Mouse (Mus musculus) liver, postnatal 0 days (tissue): ENCODE results near the gene Sult2b1. TPM values are rescaled to one million over a fixed set of nuclear protein-coding genes. Genes with fewer than 3 reads are reported as not detected.

Source experiments
- ATAC-seq: fragments of 200-750 bp; cut with Nextera tagmentation; 2 replicates; pipeline ENCODE4 v1.8.0; 2017; ENCODE audit warnings: mild to moderate bottlenecking, moderate library complexity
- DNase-seq: peaks from one replicate; pipeline ENCODE4 v3.0.0-alpha.2; 2016
- H3K27ac ChIP-seq: fragments of 300-500 bp; sonication (generic); 2 replicates; pipeline ENCODE4 v1.5.1; 2014; ENCODE audit warnings: antibody characterized with exemption, moderate library complexity, mild to moderate bottlenecking, low read depth
- H3K27me3 ChIP-seq: fragments of 300-500 bp; sonication (generic); 2 replicates; pipeline ENCODE4 v1.6.1; 2014; ENCODE audit warnings: low read length, control low read depth, mixed read lengths; ENCODE audit not compliant: insufficient read depth
- H3K36me3 ChIP-seq: fragments of 300-500 bp; sonication (generic); replicated peaks from 2 replicates; pipeline ENCODE4 v1.6.1; 2014; ENCODE audit warnings: mild to moderate bottlenecking, control low read depth, low read length, moderate library complexity, mixed read lengths; ENCODE audit not compliant: insufficient read depth
- H3K4me1 ChIP-seq: fragments of 300-500 bp; sonication (generic); 2 replicates; pipeline ENCODE4 v1.6.1; 2014; ENCODE audit warnings: antibody characterized with exemption, mild to moderate bottlenecking, control low read depth; ENCODE audit not compliant: insufficient read depth
- H3K4me2 ChIP-seq: fragments of 300-500 bp; sonication (generic); 2 replicates; pipeline ENCODE4 v1.6.1; 2014; ENCODE audit warnings: low read depth, mild to moderate bottlenecking, low read length, moderate library complexity, mixed read lengths
- H3K4me3 ChIP-seq: fragments of 300-500 bp; sonication (generic); 2 replicates; pipeline ENCODE4 v1.5.1; 2014; ENCODE audit warnings: low read depth, low read length
- H3K9ac ChIP-seq: fragments of 300-500 bp; sonication (generic); replicated peaks from 2 replicates; pipeline ENCODE4 v1.6.1; 2014; ENCODE audit warnings: mild to moderate bottlenecking, moderate library complexity
- H3K9me3 ChIP-seq: fragments of 300-500 bp; sonication (generic); 2 replicates; pipeline ENCODE4 v1.6.1; 2016; ENCODE audit warnings: mild to moderate bottlenecking, control low read depth, low read length, mixed read lengths
- CTCF ChIP-seq: sonication (generic); IDR thresholded peaks from 2 replicates; pipeline ENCODE4 v1.5.1; 2016; ENCODE audit warnings: antibody characterized with exemption, low read depth
- EP300 ChIP-seq: IDR thresholded peaks from 2 replicates; pipeline ENCODE4 v1.6.1; 2016; ENCODE audit warnings: antibody characterized with exemption, low read depth, mild to moderate bottlenecking
- WGBS: fragments of 180-500 bp; shearing (Covaris S2); extraction: QIAGEN DNeasy Blood & Tissue Kit; methylation state at CpG from one replicate; pipeline ENCODE4 v1.1.7; 2014; ENCODE audit not compliant: insufficient replicate concordance; 5-methylcytosine and 5-hydroxymethylcytosine counted together
- polyA plus RNA-seq: library from polyadenylated mRNA; unstranded; fragments of >200 nt; fragmentation: Nextera tagmentation; extraction: Ambion mirVana; gene quantifications from 2 replicates; pipeline ENCODE4 v1.2.1, GENCODE M21; 2015

Gene Sult2b1
- polyA plus RNA-seq, 1 experiment from 2014 or later = 0.26 TPM

GRCm38 (mm10) chr7:45715090-45715708 lies 69.3 kb downstream of the Sult2b1 start, which contains the start of gene Rpl18:
Gene Rpl18, plus strand, starts transcription at chr7:45715457.
- H3K9ac ChIP-seq = peak within 1 kb of the TSS; percentile 69
- peak; percentile 96 for DNase-seq
- H3K27ac ChIP-seq = peak within 1 kb of the TSS; percentile 94
- TF ChIP-seq EP300 (peak; percentile 64; the same call in 1 of the 2 replicates), CTCF (peak; percentile 6; the same call in 1 of the 2 replicates)
- peak; percentile 85 for ATAC-seq
- WGBS = 5% methylated on average over 34 of the region's 34 CpGs
- peak within 1 kb of the TSS; percentile 84 for H3K4me3 ChIP-seq
- no peaks in the 10 kb centered on the region for H3K27me3 ChIP-seq
- peaks cover 42% of the 10 kb centered on the region for H3K36me3 ChIP-seq
- H3K9me3 ChIP-seq = no peaks in the 10 kb centered on the region
- peaks cover 48% of the 10 kb centered on the region for H3K4me1 ChIP-seq
- peak within 1 kb of the TSS; percentile 89 for H3K4me2 ChIP-seq

GRCm38 (mm10) chr7:45714630-45715089 lies 69.8 kb downstream of the Sult2b1 start:
- WGBS = 11% methylated on average over 14 of the region's 14 CpGs
- H3K4me3 ChIP-seq = peak overlapping the region; percentile 84
- H3K27me3 ChIP-seq = no peaks in the 10 kb centered on the region
- DNase-seq = no peak
- H3K9ac ChIP-seq = peak overlapping the region; percentile 69
- TF ChIP-seq CTCF (no peak), EP300 (no peak)
- H3K4me1 ChIP-seq = peaks cover 46% of the 10 kb centered on the region
- H3K27ac ChIP-seq = peak overlapping the region; percentile 88
- H3K4me2 ChIP-seq = peak overlapping the region; percentile 89
- H3K36me3 ChIP-seq = peaks cover 40% of the 10 kb centered on the region
- peak; percentile 48 for ATAC-seq
- H3K9me3 ChIP-seq = no peaks in the 10 kb centered on the region

GRCm38 (mm10) chr7:45713881-45714520 lies 70.5 kb downstream of the Sult2b1 start:
- peak; percentile 31; the same call in 1 of the 2 replicates for TF ChIP-seq EP300
- TF ChIP-seq CTCF = no peak
- H3K4me2 ChIP-seq = peak overlapping the region; percentile 89
- ATAC-seq = peak; percentile 6; the same call in 1 of the 2 replicates
- peak overlapping the region; percentile 69 for H3K9ac ChIP-seq
- H3K9me3 ChIP-seq = no peaks in the 10 kb centered on the region
- peak overlapping the region; percentile 88 for H3K27ac ChIP-seq
- peak overlapping the region; percentile 84 for H3K4me3 ChIP-seq
- peaks cover 39% of the 10 kb centered on the region for H3K4me1 ChIP-seq
- H3K36me3 ChIP-seq = peaks cover 36% of the 10 kb centered on the region
- no peaks in the 10 kb centered on the region for H3K27me3 ChIP-seq
- DNase-seq = no peak
- 66% methylated on average over 6 of the region's 6 CpGs for WGBS

- 0 out of 2 replicates have a peak overlapping the region, but pooled peaks have one; percentile 84 for H3K4me3 ChIP-seq
- H3K27ac ChIP-seq = peak overlapping the region; percentile 88
- no peak for ATAC-seq
- H3K9ac ChIP-seq = peak overlapping the region; percentile 16
- peak overlapping the region; percentile 89 for H3K4me2 ChIP-seq
- no peaks in the 10 kb centered on the region for H3K27me3 ChIP-seq
- WGBS = 90% methylated on average over 16 of the region's 16 CpGs
- DNase-seq = no peak
- H3K9me3 ChIP-seq = no peaks in the 10 kb centered on the region
- peaks cover 36% of the 10 kb centered on the region for H3K36me3 ChIP-seq
- TF ChIP-seq CTCF (no peak), EP300 (no peak)
- peaks cover 42% of the 10 kb centered on the region for H3K4me1 ChIP-seq
Observed at GRCm38 (mm10) chr7:45713396-45713795, 71.1 kb downstream of the Sult2b1 start.

- WGBS = 85% methylated on average over 21 of the region's 21 CpGs
- H3K9me3 ChIP-seq = no peaks in the 10 kb centered on the region
- H3K4me2 ChIP-seq = no peak overlapping the region
- DNase-seq (peak; percentile 80), ATAC-seq (peak; percentile 16)
- H3K9ac ChIP-seq = no peak overlapping the region
- H3K27ac ChIP-seq = peak overlapping the region; percentile 88
- H3K4me1 ChIP-seq = peaks cover 51% of the 10 kb centered on the region
- no peaks in the 10 kb centered on the region for H3K27me3 ChIP-seq
- peaks cover 36% of the 10 kb centered on the region for H3K36me3 ChIP-seq
- no peak overlapping the region for H3K4me3 ChIP-seq
- no peak for TF ChIP-seq EP300
- TF ChIP-seq CTCF = no peak
Observed at GRCm38 (mm10) chr7:45712022-45712757, 72.3 kb downstream of the Sult2b1 start.
